Mouse (Mus musculus) liver, postnatal 0 days (tissue): ENCODE results near the gene Mylk.

Source experiments
- CTCF ChIP-seq: sonication (generic); IDR thresholded peaks from 2 replicates; pipeline ENCODE4 v1.5.1; 2016; ENCODE audit warnings: antibody characterized with exemption, low read depth
- EP300 ChIP-seq: IDR thresholded peaks from 2 replicates; pipeline ENCODE4 v1.6.1; 2016; ENCODE audit warnings: antibody characterized with exemption, low read depth, mild to moderate bottlenecking

DNA sequence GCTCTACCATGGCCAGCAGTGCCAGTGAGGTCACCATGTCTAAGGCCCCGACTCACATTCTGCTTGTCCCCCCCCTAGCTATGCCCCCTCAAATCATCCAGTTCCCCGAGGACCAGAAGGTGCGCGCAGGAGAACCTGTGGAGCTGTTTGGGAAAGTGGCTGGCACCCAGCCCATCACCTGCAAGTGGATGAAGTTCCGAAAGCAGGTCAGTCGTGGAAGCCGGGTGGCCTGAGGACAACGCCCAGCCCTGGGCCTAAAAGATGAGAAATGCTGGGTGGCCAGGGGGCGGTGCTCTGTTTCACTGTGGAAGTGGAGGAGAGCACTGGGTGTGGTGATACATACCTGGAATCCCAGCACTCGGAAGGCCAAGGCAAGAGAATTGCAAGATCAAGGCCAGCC, 208.5 kb downstream of the Mylk start:
- TF ChIP-seq CTCF (no peak), EP300 (no peak)
